8 mouse cellular contexts compared by ENCODE assay signal in genomic region chr4:151902689-151903241, GRCm38 (mm10). TPM values are rescaled to one million over a fixed set of nuclear protein-coding genes. Genes with fewer than 3 reads are reported as not detected.
DNase-seq lines count a peak whose midpoint lies in the region.

No protein-coding gene starts in this region.

- DNase-seq in thymus, postnatal 14 days = peak; percentile 6
- no peak for DNase-seq in thymus, adult 18-20 months
- peak; percentile 80 to 88 for DNase-seq in gastrocnemius, adult 8-10 months (ENCODE audit: low spot score in 2 of 2)
- DNase-seq in kidney, adult 18-20 months = peak; percentile 77
- peak; percentile 51 to 69 for DNase-seq in lung, postnatal 4 days
- DNase-seq in frontal cortex, postnatal 10 days (ENCODE audit: low spot score in 2 of 2) = no peak
- no peak for DNase-seq in embryo, embryonic 9.5 days (ENCODE audit: extremely low spot score)
- no peak for DNase-seq in left cerebral cortex, adult 11 months (ENCODE audit: low spot score)

RNA-seq across cellular contexts. Expression of gene Dnajc11, which starts 30.7 kb away (rescaled TPM):
- 10 to 100 TPM; 38.7 to 58.6 (median 46.5) TPM for total RNA-seq in gastrocnemius, adult 8-10 months (2022)

RNA-seq across cellular contexts. Expression of gene Camta1, which starts 41.1 kb away (rescaled TPM):
- total RNA-seq in gastrocnemius, adult 8-10 months (2022) = 100 to 1,000 TPM in 2 of 4 experiments, 10 to 100 TPM in 2; 79.5 to 115 (median 98.3) TPM

Comparison
In these comparisons a context has a peak if more than half of its experiments do, and no peak if none do; other contexts are left out.
1. DNase-seq: peak in thymus, postnatal 14 days (single experiment), gastrocnemius, adult 8-10 months (2 of 2), kidney, adult 18-20 months (single experiment) and lung, postnatal 4 days (2 of 2); none in thymus, adult 18-20 months (0 of 2), frontal cortex, postnatal 10 days (0 of 2), embryo, embryonic 9.5 days (single experiment) and left cerebral cortex, adult 11 months (single experiment).